Mouse (Mus musculus): Measurements from ENCODE around the gene Irs2. TPM values are rescaled to one million over a fixed set of nuclear protein-coding genes. Genes with fewer than 3 reads are reported as not detected.

Irs2 gene
- polyA plus RNA-seq, 1 experiment from 2014 or later, result 8.3 TPM

DNA sequence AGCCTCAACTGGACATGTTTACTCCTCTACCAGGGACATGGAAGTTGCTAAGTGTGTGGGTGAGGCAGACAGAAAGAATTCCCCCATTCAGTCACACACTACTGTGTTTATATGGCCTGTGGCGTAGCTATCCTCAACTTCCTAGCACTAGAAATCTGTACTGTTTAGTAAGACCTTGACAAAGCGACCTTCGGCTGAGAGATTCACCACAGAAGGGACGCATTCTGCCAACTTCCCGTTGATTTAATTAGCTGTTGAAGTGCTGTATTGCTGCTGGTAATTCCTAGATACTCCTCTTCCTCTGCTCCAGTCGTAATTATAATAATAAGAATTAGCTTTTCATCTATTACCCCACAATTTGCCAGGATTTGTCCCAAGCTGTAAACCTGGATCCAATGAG, 5.4 kb downstream of the Irs2 start:
- no peak for ATAC-seq (replicated peaks; ENCODE audit: low FRiP score)
- Histone ChIP-seq H3K4me1 (replicated peaks; ENCODE audit: control insufficient read depth, insufficient read depth, low read length) (peaks cover 71% of the 10 kb centered on the region), H3K36me3 (ENCODE audit: control insufficient read depth, insufficient read depth, low read length) (peaks cover 15% of the 10 kb centered on the region), H3K27me3 (replicated peaks; ENCODE audit: control insufficient read depth, insufficient read depth, low read length) (0 out of 2 replicates have a peak, but pooled peaks cover 2% of the 10 kb centered on the region), H3K27ac (ENCODE audit: low read depth, low read length) (peak overlapping the region; percentile 35; the same call in 1 of the 2 replicates), H3K9me3 (ENCODE audit: control insufficient read depth, low read length) (no peaks in the 10 kb centered on the region), H3K4me3 (ENCODE audit: low read depth, low read length) (peak overlapping the region; percentile 85), H3K9ac (ENCODE audit: low read depth, low read length) (peak overlapping the region; percentile 92), H3K4me2 (peak overlapping the region; percentile 84)
- WGBS, result 48% methylated on average over 6 of the region's 6 CpGs
- no peak for DNase-seq (ENCODE audit: low spot score)

DNA sequence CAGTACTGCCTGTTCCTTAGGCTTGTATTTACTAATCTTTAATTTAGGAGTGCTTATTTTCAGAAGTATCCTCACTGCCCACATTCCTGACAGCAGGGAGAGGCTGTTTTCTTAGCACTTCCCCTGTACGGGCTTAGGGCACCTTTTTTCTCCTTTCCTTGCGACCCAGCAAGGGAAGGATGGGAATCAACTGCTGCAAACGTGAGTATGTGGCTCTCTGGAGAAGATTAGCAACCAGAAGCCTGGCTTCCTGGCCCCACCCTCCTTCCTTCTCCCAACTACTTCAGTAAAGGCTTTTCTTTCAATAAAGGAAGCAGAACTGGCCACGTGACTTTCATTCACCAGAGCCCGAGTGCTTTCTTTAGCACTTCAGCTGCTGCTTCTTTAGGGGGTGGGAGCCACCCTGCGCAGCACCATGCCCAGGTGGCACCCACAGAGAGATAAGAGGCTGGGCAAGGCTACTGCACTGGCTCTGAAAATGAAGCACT, 7.2 kb downstream of the Irs2 start:
- Histone ChIP-seq H3K4me1 (replicated peaks; ENCODE audit: control insufficient read depth, insufficient read depth, low read length) (peaks cover 82% of the 10 kb centered on the region), H3K36me3 (ENCODE audit: control insufficient read depth, insufficient read depth, low read length) (peaks cover 18% of the 10 kb centered on the region), H3K4me2 (peak overlapping the region; percentile 84), H3K27me3 (replicated peaks; ENCODE audit: control insufficient read depth, insufficient read depth, low read length) (no peaks in the 10 kb centered on the region), H3K9me3 (ENCODE audit: control insufficient read depth, low read length) (no peaks in the 10 kb centered on the region), H3K27ac (ENCODE audit: low read depth, low read length) (peak overlapping the region; percentile 39; the same call in 1 of the 2 replicates), H3K9ac (ENCODE audit: low read depth, low read length) (peak overlapping the region; percentile 92), H3K4me3 (ENCODE audit: low read depth, low read length) (peak overlapping the region; percentile 85)
- 7% methylated on average over 6 of the region's 6 CpGs for WGBS
- ATAC-seq (replicated peaks; ENCODE audit: low FRiP score), result 0 out of 2 replicates have a peak, but pooled peaks have one; percentile 25
- no peak for DNase-seq (ENCODE audit: low spot score)

DNA sequence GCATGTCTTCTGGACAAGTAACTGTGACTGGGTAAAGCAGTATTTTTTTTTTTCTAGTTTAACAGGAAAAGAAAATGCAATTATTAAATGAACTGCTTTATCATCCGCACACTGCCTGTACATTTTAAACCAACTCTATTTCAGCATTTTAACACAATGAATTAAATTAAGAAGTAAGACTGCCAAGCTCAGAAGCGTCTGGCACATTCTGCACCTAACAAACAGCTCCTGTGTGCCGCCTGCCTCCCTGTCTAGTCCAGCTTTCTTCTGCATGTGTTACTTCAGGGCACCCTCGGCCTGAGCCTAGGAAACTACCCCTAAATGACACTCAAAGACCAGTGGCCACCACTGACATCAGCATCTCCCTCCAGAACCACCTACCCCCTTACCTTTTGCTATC, 8.7 kb downstream of the Irs2 start:
- peaks cover 16% of the 10 kb centered on the region for H3K36me3 ChIP-seq (ENCODE audit: control insufficient read depth, insufficient read depth, low read length)
- DNase-seq (ENCODE audit: low spot score) (no peak), ATAC-seq (replicated peaks; ENCODE audit: low FRiP score) (no peak)
- peak overlapping the region; percentile 10; the same call in 1 of the 2 replicates for H3K4me3 ChIP-seq (ENCODE audit: low read depth, low read length)
- no peaks in the 10 kb centered on the region for H3K9me3 ChIP-seq (ENCODE audit: control insufficient read depth, low read length)
- H3K4me2 ChIP-seq, result peak overlapping the region; percentile 84
- no peak overlapping the region for H3K9ac ChIP-seq (ENCODE audit: low read depth, low read length)
- no peak overlapping the region; the same call in 1 of the 2 replicates for H3K27ac ChIP-seq (ENCODE audit: low read depth, low read length)
- 87% methylated on average over 4 of the region's 4 CpGs for WGBS
- no peaks in the 10 kb centered on the region for H3K27me3 ChIP-seq (replicated peaks; ENCODE audit: control insufficient read depth, insufficient read depth, low read length)
- H3K4me1 ChIP-seq (replicated peaks; ENCODE audit: control insufficient read depth, insufficient read depth, low read length), result peaks cover 80% of the 10 kb centered on the region

DNA sequence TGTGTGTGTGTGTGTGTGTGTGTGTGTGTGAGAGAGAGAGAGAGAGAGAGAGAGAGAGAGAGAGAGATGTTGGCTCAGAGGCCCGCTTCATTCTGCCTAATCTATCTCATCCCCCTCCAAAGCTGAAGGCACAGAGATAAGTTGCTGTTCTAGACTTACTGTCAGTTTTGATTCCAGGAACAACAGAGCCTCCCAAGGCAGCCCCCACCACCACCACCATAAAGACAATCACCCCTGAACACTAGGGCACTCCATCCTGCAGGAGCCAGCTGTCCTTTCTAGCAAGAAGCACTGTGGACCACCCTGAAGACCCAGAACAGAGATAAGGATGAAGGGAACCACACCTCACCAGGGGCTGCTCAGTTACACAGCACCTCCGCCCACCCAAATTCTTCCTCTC, 12.0 kb downstream of the Irs2 start:
- ATAC-seq (replicated peaks; ENCODE audit: low FRiP score) (peak; percentile 90), DNase-seq (ENCODE audit: low spot score) (peak; percentile 57)
- peak overlapping the region; percentile 73 for H3K27ac ChIP-seq (ENCODE audit: low read depth, low read length)
- H3K9ac ChIP-seq (ENCODE audit: low read depth, low read length), result peak overlapping the region; percentile 39; the same call in 1 of the 2 replicates
- H3K4me1 ChIP-seq (replicated peaks; ENCODE audit: control insufficient read depth, insufficient read depth, low read length), result peaks cover 80% of the 10 kb centered on the region
- 34% methylated on average over 2 of the region's 2 CpGs for WGBS
- H3K36me3 ChIP-seq (ENCODE audit: control insufficient read depth, insufficient read depth, low read length), result peaks cover 25% of the 10 kb centered on the region
- H3K4me2 ChIP-seq, result peak overlapping the region; percentile 54
- H3K4me3 ChIP-seq (ENCODE audit: low read depth, low read length), result no peak overlapping the region
- no peaks in the 10 kb centered on the region for H3K27me3 ChIP-seq (replicated peaks; ENCODE audit: control insufficient read depth, insufficient read depth, low read length)
- H3K9me3 ChIP-seq (ENCODE audit: control insufficient read depth, low read length), result no peaks in the 10 kb centered on the region

DNA sequence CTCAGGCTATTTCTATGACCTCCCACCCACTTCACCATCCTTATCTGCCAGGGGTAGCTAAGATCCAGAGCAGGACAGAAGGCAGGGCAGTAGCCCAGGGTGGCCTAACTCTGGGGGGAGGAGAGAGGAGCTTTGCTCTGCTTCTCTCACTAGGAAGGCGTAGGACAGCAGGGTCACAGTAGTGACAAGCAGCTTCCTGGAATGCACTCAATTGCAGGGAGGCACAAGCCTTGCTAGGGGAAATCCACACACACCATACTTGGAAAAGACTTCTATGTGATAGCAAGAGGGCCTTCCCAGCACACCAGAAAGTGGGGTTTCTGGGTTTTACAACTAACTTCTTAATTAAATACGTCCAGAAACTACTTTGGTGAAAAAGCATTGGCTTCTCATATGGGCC, 12.5 kb downstream of the Irs2 start:
- DNase-seq (ENCODE audit: low spot score) (no peak), ATAC-seq (replicated peaks; ENCODE audit: low FRiP score) (0 out of 2 replicates have a peak, but pooled peaks have one; percentile 11)
- H3K4me2 ChIP-seq, result peak overlapping the region; percentile 54
- H3K4me3 ChIP-seq (ENCODE audit: low read depth, low read length), result no peak overlapping the region
- 43% methylated on average over 2 of the region's 2 CpGs for WGBS
- peak overlapping the region; percentile 73 for H3K27ac ChIP-seq (ENCODE audit: low read depth, low read length)
- H3K9me3 ChIP-seq (ENCODE audit: control insufficient read depth, low read length), result no peaks in the 10 kb centered on the region
- H3K9ac ChIP-seq (ENCODE audit: low read depth, low read length), result peak overlapping the region; percentile 35
- H3K4me1 ChIP-seq (replicated peaks; ENCODE audit: control insufficient read depth, insufficient read depth, low read length), result peaks cover 80% of the 10 kb centered on the region
- peaks cover 25% of the 10 kb centered on the region for H3K36me3 ChIP-seq (ENCODE audit: control insufficient read depth, insufficient read depth, low read length)
- no peaks in the 10 kb centered on the region for H3K27me3 ChIP-seq (replicated peaks; ENCODE audit: control insufficient read depth, insufficient read depth, low read length)

DNA sequence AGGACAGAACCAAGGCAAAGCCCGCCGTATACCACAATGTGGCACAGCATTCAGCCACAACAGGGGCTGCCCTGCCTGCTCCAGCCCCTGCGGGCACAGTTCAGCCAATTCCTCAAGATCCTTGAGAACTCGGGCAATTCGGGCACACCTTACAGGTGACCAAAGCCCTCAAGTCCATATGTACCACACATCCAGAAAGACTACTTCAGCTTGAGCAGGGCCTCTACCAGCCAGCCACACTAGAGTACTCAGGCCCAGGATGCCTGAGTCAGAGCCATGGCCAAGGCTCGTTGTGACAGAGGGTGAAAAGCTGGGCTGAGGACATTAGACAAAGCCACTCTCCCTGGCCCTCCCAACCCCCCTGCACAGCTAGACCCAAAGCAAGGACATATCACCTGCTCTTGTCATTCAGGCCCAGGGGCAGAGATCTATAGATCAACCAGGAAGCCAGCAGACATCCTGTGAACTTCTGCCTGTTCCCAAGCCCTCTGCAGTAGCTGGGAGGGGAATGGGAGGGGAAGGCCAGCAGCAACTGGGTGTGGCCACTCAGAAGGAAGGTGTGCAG, 13.8 kb downstream of the Irs2 start:
- no peak overlapping the region for H3K9ac ChIP-seq (ENCODE audit: low read depth, low read length)
- 85% methylated on average over 6 of the region's 6 CpGs for WGBS
- no peak overlapping the region for H3K27ac ChIP-seq (ENCODE audit: low read depth, low read length)
- peaks cover 76% of the 10 kb centered on the region for H3K4me1 ChIP-seq (replicated peaks; ENCODE audit: control insufficient read depth, insufficient read depth, low read length)
- no peak overlapping the region for H3K4me3 ChIP-seq (ENCODE audit: low read depth, low read length)
- 0 out of 2 replicates have a peak overlapping the region, but pooled peaks have one; percentile 4 for H3K4me2 ChIP-seq
- H3K9me3 ChIP-seq (ENCODE audit: control insufficient read depth, low read length), result no peaks in the 10 kb centered on the region
- no peak for DNase-seq (ENCODE audit: low spot score)
- no peaks in the 10 kb centered on the region for H3K27me3 ChIP-seq (replicated peaks; ENCODE audit: control insufficient read depth, insufficient read depth, low read length)
- ATAC-seq (replicated peaks; ENCODE audit: low FRiP score), result no peak
- peaks cover 23% of the 10 kb centered on the region for H3K36me3 ChIP-seq (ENCODE audit: control insufficient read depth, insufficient read depth, low read length)

DNA sequence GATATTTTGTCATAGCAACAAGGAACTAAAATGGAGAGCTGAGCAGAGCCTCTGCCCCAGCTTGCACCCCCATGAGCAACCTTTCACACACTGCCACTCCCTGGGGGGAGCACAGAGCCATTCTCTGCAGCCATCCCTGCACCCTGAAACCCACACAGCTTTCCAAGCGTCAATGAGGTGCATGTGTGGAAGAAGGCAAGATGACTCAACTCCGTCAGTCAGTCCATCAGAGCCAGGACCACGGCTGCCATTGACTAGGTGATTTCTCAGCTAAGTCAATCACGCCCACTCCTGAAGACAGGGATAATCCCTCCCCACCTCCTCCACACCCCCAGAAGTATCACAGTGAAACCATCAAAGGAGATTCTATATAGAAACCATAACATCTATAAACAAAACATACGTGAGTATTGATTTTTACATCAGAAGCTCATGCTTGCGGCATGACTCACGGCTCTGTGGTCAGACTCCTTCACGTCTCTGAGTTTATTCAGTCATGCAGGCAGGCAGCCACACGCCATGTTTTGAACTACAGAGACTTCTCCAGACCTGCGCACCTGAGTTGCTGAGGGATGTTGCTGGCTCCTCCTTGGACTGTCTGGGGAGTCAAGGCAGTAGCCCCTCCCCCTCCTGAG, 14.6 kb downstream of the Irs2 start:
- ATAC-seq (replicated peaks; ENCODE audit: low FRiP score), result no peak
- Histone ChIP-seq H3K4me3 (ENCODE audit: low read depth, low read length) (no peak overlapping the region), H3K36me3 (ENCODE audit: control insufficient read depth, insufficient read depth, low read length) (peaks cover 26% of the 10 kb centered on the region), H3K27ac (ENCODE audit: low read depth, low read length) (0 out of 2 replicates have a peak overlapping the region, but pooled peaks have one; percentile 15), H3K4me1 (replicated peaks; ENCODE audit: control insufficient read depth, insufficient read depth, low read length) (peaks cover 81% of the 10 kb centered on the region), H3K9me3 (ENCODE audit: control insufficient read depth, low read length) (no peaks in the 10 kb centered on the region), H3K9ac (ENCODE audit: low read depth, low read length) (no peak overlapping the region), H3K27me3 (replicated peaks; ENCODE audit: control insufficient read depth, insufficient read depth, low read length) (no peaks in the 10 kb centered on the region), H3K4me2 (no peak overlapping the region)
- WGBS, result 90% methylated on average over 10 of the region's 10 CpGs
- no peak for DNase-seq (ENCODE audit: low spot score)

DNA sequence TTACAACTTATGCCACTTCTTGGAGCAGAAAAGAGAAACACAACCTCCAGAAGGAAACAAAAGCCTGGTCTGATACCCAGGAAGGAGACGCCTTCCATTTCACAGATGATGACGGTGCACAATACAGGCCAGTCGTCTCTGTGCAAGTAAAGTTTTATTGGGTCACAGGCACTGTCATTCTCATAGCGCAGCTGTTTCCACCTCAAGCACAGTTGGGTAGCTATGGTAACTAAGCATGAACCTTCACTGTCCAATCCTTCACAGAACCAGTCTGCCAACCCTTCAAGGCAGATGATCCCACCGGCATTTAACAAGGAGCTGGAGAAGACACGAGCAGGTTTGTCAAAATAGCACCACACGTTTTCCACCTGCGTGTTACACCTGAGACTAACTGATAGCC, 16.2 kb downstream of the Irs2 start:
- Histone ChIP-seq H3K27ac (ENCODE audit: low read depth, low read length) (peak overlapping the region; percentile 90), H3K4me3 (ENCODE audit: low read depth, low read length) (no peak overlapping the region), H3K36me3 (ENCODE audit: control insufficient read depth, insufficient read depth, low read length) (peaks cover 24% of the 10 kb centered on the region; the same call in 1 of the 2 replicates), H3K4me2 (peak overlapping the region; percentile 42), H3K27me3 (replicated peaks; ENCODE audit: control insufficient read depth, insufficient read depth, low read length) (no peaks in the 10 kb centered on the region), H3K9me3 (ENCODE audit: control insufficient read depth, low read length) (no peaks in the 10 kb centered on the region), H3K9ac (ENCODE audit: low read depth, low read length) (peak overlapping the region; percentile 2; the same call in 1 of the 2 replicates), H3K4me1 (replicated peaks; ENCODE audit: control insufficient read depth, insufficient read depth, low read length) (peaks cover 82% of the 10 kb centered on the region)
- DNase-seq (ENCODE audit: low spot score) (no peak), ATAC-seq (replicated peaks; ENCODE audit: low FRiP score) (no peak)
- WGBS, result 71% methylated on average over 8 of the region's 8 CpGs
